Mouse (Mus musculus) left cerebral cortex, postnatal 4 days (tissue): ENCODE measurements around the gene Gpr107. TPM values are rescaled to one million over a fixed set of nuclear protein-coding genes. Genes with fewer than 3 reads are reported as not detected.

Source experiments
- DNase-seq: peaks from one replicate; pipeline ENCODE4 v3.0.0-alpha.2; 2022
- intact Hi-C: fragments of 180-260 bp; cut with DNase I; formaldehyde crosslinking; loops from one replicate; pipeline ENCODE4 v1.15.1; 2025
- total RNA-seq, 2 experiments: library from RNA; stranded (reverse); gene quantifications; 2 replicates each; pipeline ENCODE4 v1.2.3; 2021

The Gpr107 gene
- total RNA-seq, 2 experiments from 2014 or later, result 59.0 to 59.8 TPM

GRCm38 (mm10) chr2:31239833-31240232, 87.7 kb downstream of the Gpr107 start:
- intact Hi-C loops, result no loop called here
- DNase-seq, result no peak

GRCm38 (mm10) chr2:31241639-31242038, 89.5 kb downstream of the Gpr107 start:
- no peak for DNase-seq
- intact Hi-C loops, result no loop called here

GRCm38 (mm10) chr2:31244216-31244615, 92.1 kb downstream of the Gpr107 start:
- intact Hi-C loops, result no loop called here
- DNase-seq, result peak; percentile 44

GRCm38 (mm10) chr2:31245051-31245450, 92.9 kb downstream of the Gpr107 start:
- intact Hi-C loops, result loop anchor here (5.0 kb wide), 1 partner anchor 47 kb away; no protein-coding TSS in a partner anchor
- DNase-seq, result no peak

GRCm38 (mm10) chr2:31245491-31246141, 93.5 kb downstream of the Gpr107 start, which contains the start of gene Ncs1:
Gene Ncs1 (plus strand): TSS chr2:31245823.
- intact Hi-C loops, result loop anchor here (5.0 kb wide), 1 partner anchor 47 kb away; no protein-coding TSS in a partner anchor

GRCm38 (mm10) chr2:31246251-31246971, 94.3 kb downstream of the Gpr107 start:
- DNase-seq, result peak; percentile 68
- intact Hi-C loops, result loop anchor here (5.0 kb wide), 1 partner anchor 46 kb away; no protein-coding TSS in a partner anchor

More at GRCm38 (mm10) chr2:31245491-31246141, 93.5 kb downstream of the Gpr107 start, which contains the start of gene Ncs1:
- DNase-seq, result peak; percentile 76

GRCm38 (mm10) chr2:31248856-31249255, 96.7 kb downstream of the Gpr107 start:
- no peak for DNase-seq
- intact Hi-C loops, result loop anchor here (5.0 kb wide), 1 partner anchor 43 kb away; no protein-coding TSS in a partner anchor

GRCm38 (mm10) chr2:31252167-31252566, 100.1 kb downstream of the Gpr107 start:
- intact Hi-C loops, result no loop called here

GRCm38 (mm10) chr2:31253463-31253862, 101.3 kb downstream of the Gpr107 start:
- intact Hi-C loops, result no loop called here
- DNase-seq, result peak; percentile 50

More at GRCm38 (mm10) chr2:31252167-31252566, 100.1 kb downstream of the Gpr107 start:
- DNase-seq, result no peak

- DNase-seq, result no peak
- intact Hi-C loops, result no loop called here
Observed at GRCm38 (mm10) chr2:31254806-31255205, 102.7 kb downstream of the Gpr107 start.

- intact Hi-C loops, result no loop called here
- peak; percentile 51 for DNase-seq
Observed at GRCm38 (mm10) chr2:31255952-31256938, 104.1 kb downstream of the Gpr107 start.

- DNase-seq, result no peak
- intact Hi-C loops, result no loop called here
Observed at GRCm38 (mm10) chr2:31257096-31257495, 105.0 kb downstream of the Gpr107 start.

- DNase-seq, result peak; percentile 89
- intact Hi-C loops, result no loop called here
Observed at GRCm38 (mm10) chr2:31258609-31259366, 106.7 kb downstream of the Gpr107 start.

- intact Hi-C loops, result no loop called here
- DNase-seq, result no peak
Observed at GRCm38 (mm10) chr2:31259367-31259920, 107.3 kb downstream of the Gpr107 start.

- intact Hi-C loops, result no loop called here
- DNase-seq, result no peak
Observed at GRCm38 (mm10) chr2:31260549-31260948, 108.4 kb downstream of the Gpr107 start.

GRCm38 (mm10) chr2:31263039-31263461, 110.9 kb downstream of the Gpr107 start:
- DNase-seq, result peak; percentile 87
- intact Hi-C loops, result no loop called here

- DNase-seq, result peak; percentile 98
- intact Hi-C loops, result no loop called here
Observed at GRCm38 (mm10) chr2:31263746-31264378, 111.7 kb downstream of the Gpr107 start.

- DNase-seq, result peak; percentile 40
- intact Hi-C loops, result no loop called here
Observed at GRCm38 (mm10) chr2:31267447-31267846, 115.3 kb downstream of the Gpr107 start.
